1 mouse cellular context compared by ENCODE assay signal in the genomic region with DNA sequence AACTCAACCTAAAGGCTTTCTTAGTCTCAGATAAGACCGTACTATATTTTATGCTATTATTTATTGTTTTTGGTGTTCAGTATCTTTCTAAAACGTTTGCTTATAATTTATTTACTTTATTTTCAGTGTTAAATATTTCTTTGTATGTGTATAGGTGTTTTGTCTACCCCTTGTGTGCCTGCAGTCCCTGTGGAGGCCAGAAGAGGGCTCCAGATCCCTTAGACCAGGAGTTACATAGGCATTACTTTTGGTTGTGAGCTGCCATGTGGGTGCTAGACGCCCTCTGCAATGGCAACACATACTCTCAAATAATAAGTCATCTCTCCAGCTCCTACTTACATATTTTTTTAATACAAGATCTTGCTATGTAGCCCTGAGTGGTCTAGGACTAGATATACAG.
TF ChIP-seq lines count a peak whose summit lies in the region.

No protein-coding gene starts in this region.

TF ChIP-seq in MEL, 35 proteins besides CTCF, POLR2A, EP300 and RAD21:
- TF ChIP-seq MAFK (IDR thresholded peaks at IDR 0.05; ENCODE audit: borderline replicate concordance, low read depth, low read length): no peak
- TF ChIP-seq NRF1 (IDR thresholded peaks at IDR 0.05; ENCODE audit: insufficient read depth, low read depth, low read length, poor library complexity, severe bottlenecking): no peak
- TF ChIP-seq SMC3 (IDR thresholded peaks at IDR 0.05; ENCODE audit: low read depth, low read length): peak; percentile 68
- no peak for TF ChIP-seq POLR2AphosphoS5 (IDR thresholded peaks at IDR 0.05; ENCODE audit: borderline replicate concordance, low read depth, low read length)
- TF ChIP-seq ELF1 (IDR thresholded peaks at IDR 0.05; ENCODE audit: low read depth, low read length): no peak
- TF ChIP-seq GABPA (IDR thresholded peaks at IDR 0.05; ENCODE audit: low read depth, low read length): no peak
- TF ChIP-seq MYC (IDR thresholded peaks at IDR 0.05; ENCODE audit: low read depth, low read length): no peak
- TF ChIP-seq SIN3A (IDR thresholded peaks at IDR 0.05; ENCODE audit: low read length): no peak
- TF ChIP-seq ZC3H11A (IDR thresholded peaks at IDR 0.05; ENCODE audit: low read depth, low read length): peak; percentile 54
- TF ChIP-seq ZKSCAN1 (IDR thresholded peaks at IDR 0.05; ENCODE audit: low read depth, low read length): no peak
- TF ChIP-seq ZMIZ1 (IDR thresholded peaks at IDR 0.05; ENCODE audit: low read depth, low read length): no peak
